Mouse (Mus musculus) midbrain, postnatal 0 days (tissue): Measurements from ENCODE around the gene Il11ra1. TPM values are rescaled to one million over a fixed set of nuclear protein-coding genes. Genes with fewer than 3 reads are reported as not detected.
"Not testable (repeated sequence)": the region's sequence is repeated elsewhere in the genome, so short reads cannot be mapped to it uniquely, and the experiment has no call there.

ENCODE experiments used
- ATAC-seq: fragments of 200-750 bp; cut with Nextera tagmentation; 2 replicates; pipeline ENCODE4 v1.8.0; 2017; ENCODE audit warnings: moderate number of reproducible peaks, mild to moderate bottlenecking, moderate TSS enrichment, moderate library complexity; ENCODE audit not compliant: low FRiP score
- DNase-seq: peaks from one replicate; pipeline ENCODE4 v3.0.0-alpha.2; 2015; ENCODE audit warnings: low spot score
- H3K27ac ChIP-seq: fragments of 300-500 bp; sonication (generic); 2 replicates; pipeline ENCODE4 v1.5.1; 2014; ENCODE audit warnings: low read depth, mild to moderate bottlenecking, low read length, mixed read lengths
- H3K27me3 ChIP-seq: fragments of 300-500 bp; sonication (generic); 2 replicates; pipeline ENCODE4 v1.6.1; 2014; ENCODE audit warnings: low read length, control low read depth, mixed read lengths; ENCODE audit not compliant: insufficient read depth
- H3K36me3 ChIP-seq: fragments of 300-500 bp; sonication (generic); 2 replicates; pipeline ENCODE4 v1.6.1; 2014; ENCODE audit warnings: low read length, control low read depth, mixed read lengths; ENCODE audit not compliant: insufficient read depth
- H3K4me1 ChIP-seq: fragments of 300-500 bp; sonication (generic); 2 replicates; pipeline ENCODE4 v1.6.1; 2014; ENCODE audit warnings: mild to moderate bottlenecking, control low read depth, antibody characterized with exemption, low read length, mixed read lengths; ENCODE audit not compliant: insufficient read depth
- H3K4me2 ChIP-seq: fragments of 300-500 bp; sonication (generic); 2 replicates; pipeline ENCODE4 v1.6.1; 2014; ENCODE audit warnings: low read depth, mild to moderate bottlenecking, low read length, mixed read lengths; ENCODE audit not compliant: poor library complexity, severe bottlenecking
- H3K4me3 ChIP-seq: fragments of 300-500 bp; sonication (generic); 2 replicates; pipeline ENCODE4 v1.5.1; 2014; ENCODE audit warnings: low read depth, mild to moderate bottlenecking, low read length, moderate library complexity
- H3K9ac ChIP-seq: fragments of 300-500 bp; sonication (generic); replicated peaks from 2 replicates; pipeline ENCODE4 v1.6.1; 2014; ENCODE audit warnings: mild to moderate bottlenecking, low read length, moderate library complexity, mixed read lengths; ENCODE audit not compliant: poor library complexity, severe bottlenecking
- H3K9me3 ChIP-seq: fragments of 300-500 bp; sonication (generic); 2 replicates; pipeline ENCODE4 v1.6.1; 2016; ENCODE audit warnings: low read length, control low read depth
- CTCF ChIP-seq: IDR thresholded peaks from 2 replicates; pipeline ENCODE4 v1.5.1; 2016; ENCODE audit warnings: antibody characterized with exemption, mild to moderate bottlenecking
- WGBS: fragments of 180-500 bp; shearing (Covaris S2); extraction: QIAGEN DNeasy Blood & Tissue Kit; methylation state at CpG from one replicate; pipeline ENCODE4 v1.1.7; 2014; 5-methylcytosine and 5-hydroxymethylcytosine counted together
- polyA plus RNA-seq: library from polyadenylated mRNA; unstranded; fragments of >200 nt; fragmentation: Nextera tagmentation; extraction: Ambion mirVana; gene quantifications from 2 replicates; pipeline ENCODE4 v1.2.1, GENCODE M21; 2015
- total RNA-seq: library from RNA; depleted of rRNA; stranded (reverse); fragments of >200 nt; gene quantifications from 2 replicates; pipeline ENCODE4 v1.2.3, GENCODE M21; 2014

The Il11ra1 gene
- total and polyA plus RNA-seq, 2 experiments from 2014 or later = 26.5 to 28.8 TPM

GRCm38 (mm10) chr4:41695800-41696199 is 4.0 kb upstream of the Il11ra1 start:
- H3K4me2 ChIP-seq = peak overlapping the region; percentile 32; the same call in 1 of the 2 replicates

GRCm38 (mm10) chr4:41696452-41696851 is 3.3 kb upstream of the Il11ra1 start:
- H3K4me2 ChIP-seq, H3K27ac ChIP-seq, ATAC-seq, H3K36me3 ChIP-seq, DNase-seq, H3K4me1 ChIP-seq, H3K9ac ChIP-seq, H3K9me3 ChIP-seq, H3K4me3 ChIP-seq, H3K27me3 ChIP-seq: not testable (repeated sequence)
- 13% methylated on average over 12 of the region's 15 CpGs for WGBS

More at GRCm38 (mm10) chr4:41695800-41696199, 4.0 kb upstream of the Il11ra1 start:
- H3K9ac ChIP-seq, H3K9me3 ChIP-seq, H3K27me3 ChIP-seq, H3K4me1 ChIP-seq, H3K36me3 ChIP-seq, ATAC-seq, DNase-seq, H3K27ac ChIP-seq: not testable (repeated sequence)
- H3K4me3 ChIP-seq = peak overlapping the region; percentile 24; the same call in 1 of the 2 replicates
- WGBS = 3% methylated on average over 16 of the region's 38 CpGs

DNA sequence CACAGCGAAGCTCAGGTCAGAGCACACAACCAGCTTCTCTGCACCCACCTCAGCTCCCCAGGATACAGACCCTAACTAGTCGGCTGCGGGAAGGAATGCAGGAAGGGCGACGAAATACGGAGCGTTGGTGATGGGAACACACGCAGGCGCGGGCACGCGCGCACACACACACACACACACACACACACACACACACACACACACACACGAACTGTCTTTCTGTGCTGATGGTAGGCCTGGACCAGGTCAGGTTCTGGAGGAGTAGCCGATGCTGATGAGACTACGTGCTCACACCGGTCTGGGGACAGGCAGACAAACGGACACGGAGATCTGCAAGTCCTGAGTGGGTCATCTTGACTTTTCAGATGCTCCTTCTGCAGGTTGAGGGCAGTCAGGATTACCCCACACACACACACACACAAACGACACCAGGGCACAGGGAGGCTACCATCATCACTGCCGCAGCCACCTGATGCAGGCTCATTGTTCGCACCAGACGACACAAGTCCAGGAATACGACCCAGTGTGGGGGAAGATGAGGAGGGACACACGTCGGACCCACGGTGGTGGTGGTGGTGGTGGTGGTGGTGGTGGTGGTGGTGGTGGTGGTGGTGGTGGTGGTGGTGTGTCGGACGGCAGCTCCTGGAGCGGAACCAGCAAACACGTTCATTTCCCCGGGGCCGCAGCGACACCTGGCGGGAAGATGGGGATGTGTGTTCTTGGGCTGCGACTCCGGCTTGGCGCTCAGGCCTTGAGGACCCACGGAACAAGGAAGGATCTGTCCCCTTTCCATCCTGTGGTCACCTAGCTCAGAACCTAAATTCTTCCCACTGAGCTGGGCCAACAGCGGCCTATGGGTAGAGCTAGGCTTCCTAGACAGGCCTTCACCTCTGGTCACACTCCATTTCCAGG is 2.6 kb upstream of the Il11ra1 start, which contains the start of gene Cntfr:
TSS of gene Cntfr (minus strand) at position 160 of the 912 bp plus-strand sequence.
- not testable (repeated sequence) for H3K4me1 ChIP-seq, H3K36me3 ChIP-seq, H3K4me3 ChIP-seq, H3K27ac ChIP-seq, ATAC-seq, H3K27me3 ChIP-seq, H3K9ac ChIP-seq, H3K9me3 ChIP-seq
- peak; percentile 68 for DNase-seq
- WGBS = 14% methylated on average over 27 of the region's 40 CpGs
- H3K4me2 ChIP-seq = peak within 1 kb of the TSS; percentile 32; the same call in 1 of the 2 replicates
- TF ChIP-seq CTCF = peak; percentile 75

DNA sequence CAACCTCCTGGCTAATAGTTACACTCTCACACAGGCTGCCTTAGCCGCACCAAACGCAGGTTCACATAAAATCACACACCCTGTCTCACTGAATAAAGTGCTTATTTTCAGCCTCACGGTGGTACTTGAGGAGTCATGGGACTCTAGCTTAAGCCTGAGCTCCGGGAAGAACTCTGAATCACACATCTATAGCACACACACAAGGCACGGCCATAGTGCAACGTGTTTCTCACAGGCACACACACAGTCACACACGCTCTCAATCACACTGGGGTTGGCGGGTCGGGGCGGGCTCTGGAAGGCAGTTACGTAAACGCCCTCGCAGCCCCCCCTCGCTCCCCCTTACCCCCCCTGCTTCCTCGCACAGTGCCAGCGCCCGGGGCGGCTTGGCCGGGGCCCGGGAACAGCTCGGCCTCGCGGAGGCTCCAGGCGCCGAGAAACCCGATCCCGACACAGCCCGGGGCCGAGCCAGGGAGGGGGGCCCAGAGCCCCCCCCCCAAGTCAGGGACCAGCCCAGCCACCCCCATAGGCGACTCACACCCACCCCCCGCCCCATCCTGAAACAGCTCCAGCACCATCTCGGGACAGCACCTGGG is 1.3 kb upstream of the Il11ra1 start:
- H3K4me2 ChIP-seq, H3K9me3 ChIP-seq, ATAC-seq, H3K27ac ChIP-seq, H3K4me3 ChIP-seq, DNase-seq, H3K9ac ChIP-seq, H3K4me1 ChIP-seq, H3K27me3 ChIP-seq, H3K36me3 ChIP-seq: not testable (repeated sequence)
- WGBS = 25% methylated on average over 5 of the region's 32 CpGs

DNA sequence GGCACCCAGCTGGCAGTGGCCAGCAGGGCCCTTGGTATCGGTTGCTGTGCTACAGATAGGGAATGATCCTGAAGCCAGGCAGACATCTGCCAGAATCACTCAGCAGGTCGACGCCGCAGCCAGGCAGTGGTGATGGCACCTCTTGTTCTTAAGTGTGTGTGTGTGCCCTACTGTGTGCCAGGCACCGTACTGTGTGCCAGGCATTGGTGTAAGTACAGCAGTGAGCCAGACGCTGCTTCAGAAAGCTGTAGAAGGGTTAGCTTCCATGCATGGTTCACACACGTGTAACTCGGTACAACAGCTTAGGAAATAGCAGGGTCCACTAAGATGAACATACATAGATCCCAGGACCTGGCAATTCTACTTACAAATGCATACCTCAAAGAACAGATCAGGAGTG is 435 bp downstream of the Il11ra1 start:
- not testable (repeated sequence) for H3K4me2 ChIP-seq, H3K4me1 ChIP-seq, H3K36me3 ChIP-seq, H3K27ac ChIP-seq, ATAC-seq, H3K4me3 ChIP-seq, H3K9me3 ChIP-seq, DNase-seq, H3K27me3 ChIP-seq, H3K9ac ChIP-seq
- 92% methylated on average over 2 of the region's 8 CpGs for WGBS

DNA sequence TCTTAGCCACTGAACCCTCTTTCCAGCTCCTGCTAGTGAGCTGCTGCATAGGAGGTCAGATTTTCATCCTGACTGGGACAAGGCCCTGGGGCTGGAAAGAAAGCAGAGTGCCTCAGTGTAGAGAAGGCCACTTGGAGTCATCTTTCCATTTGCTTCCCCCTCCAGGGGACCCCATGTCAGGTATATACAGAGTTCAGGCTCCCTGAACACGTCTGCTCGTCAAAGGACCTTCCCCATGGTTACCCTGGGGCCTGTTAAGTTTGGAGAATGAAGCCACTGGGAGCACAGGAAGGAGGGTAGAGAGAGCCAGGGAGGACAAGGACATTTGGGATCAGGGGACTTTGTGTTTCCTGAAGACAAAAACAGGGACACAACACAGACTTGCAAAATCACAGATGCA is 2.4 kb downstream of the Il11ra1 start:
- not testable (repeated sequence) for H3K9me3 ChIP-seq
- 76% methylated on average over 2 of the region's 2 CpGs for WGBS

More for the DNA sequence above, 2.4 kb downstream of the Il11ra1 start:
- H3K4me3 ChIP-seq, H3K4me1 ChIP-seq, H3K9ac ChIP-seq, H3K36me3 ChIP-seq, DNase-seq, ATAC-seq, H3K27me3 ChIP-seq, H3K27ac ChIP-seq, H3K4me2 ChIP-seq: not testable (repeated sequence)
